Mouse (Mus musculus) heart, postnatal 0 days (tissue): ENCODE results near the gene Car2.

Experiments used
- CTCF ChIP-seq: IDR thresholded peaks from 2 replicates; pipeline ENCODE4 v1.5.1; 2016; ENCODE audit warnings: antibody characterized with exemption, control low read depth, low read depth
- EP300 ChIP-seq: IDR thresholded peaks from 2 replicates; pipeline ENCODE4 v1.6.1; 2016; ENCODE audit warnings: antibody characterized with exemption, low read depth

- TF ChIP-seq EP300 (no peak), CTCF (no peak)
Measured at GRCm38 (mm10) chr3:14880277-14880676, 5.8 kb upstream of the Car2 start.
